Mouse (Mus musculus): Measurements from ENCODE around the gene Gm11114. TPM values are rescaled to one million over a fixed set of nuclear protein-coding genes. Genes with fewer than 3 reads are reported as not detected.
A peak's percentile ranks its signal among the peaks of the same experiment; 100 is the strongest.

Gm11114 gene
- polyA plus RNA-seq, 1 experiment: not detected

DNA sequence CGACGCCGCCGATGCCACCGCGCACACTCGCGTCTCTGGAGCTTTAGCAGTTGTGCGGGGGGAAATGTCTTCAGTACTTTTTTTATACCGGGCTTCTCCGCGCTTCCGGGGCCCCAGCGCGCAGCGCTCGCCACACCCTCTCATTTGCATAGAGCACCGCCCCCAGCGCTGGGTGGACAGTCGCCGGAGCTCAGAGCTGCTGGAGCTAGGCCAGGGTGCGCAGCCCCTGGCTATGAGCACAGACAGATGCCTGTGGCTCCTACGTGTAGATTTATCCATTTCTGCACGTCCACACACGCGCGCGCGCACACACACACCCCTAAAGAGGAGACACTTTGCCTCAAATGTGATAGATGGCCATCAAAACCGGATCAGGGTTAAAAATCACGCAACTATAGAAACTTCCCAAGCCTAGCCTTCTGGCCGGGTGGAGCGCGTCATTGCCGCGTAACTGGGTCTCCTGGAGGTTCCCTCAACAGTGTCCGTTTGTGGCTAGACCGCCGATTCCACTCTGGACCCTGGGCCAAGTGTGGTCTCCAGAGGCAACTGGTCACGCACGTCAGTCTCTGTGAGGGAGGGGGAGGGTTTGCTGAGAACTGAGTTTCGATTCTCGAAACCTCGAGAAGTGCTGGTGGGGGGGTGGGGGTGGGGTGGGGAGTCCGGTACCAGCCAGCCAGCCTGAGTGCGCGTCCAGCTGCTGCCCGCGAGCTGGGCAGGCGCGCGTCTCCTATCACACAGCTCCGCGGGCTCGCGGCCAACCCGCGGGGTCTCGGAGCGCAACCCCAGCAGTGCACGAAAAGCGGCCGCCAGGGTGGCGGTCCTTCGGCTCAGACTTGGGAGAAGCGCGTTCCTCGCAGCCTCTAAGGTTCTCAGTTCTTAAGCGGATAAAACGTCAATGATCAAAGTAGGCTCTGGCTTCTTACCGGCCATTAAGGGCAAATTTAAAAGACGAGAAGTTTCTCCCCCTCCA lies 15.0 kb downstream of the Gm11114 start, which contains the start of gene Tent5a:
Gene Tent5a, minus strand, starts transcription at position 107 of the 970 bp plus-strand sequence.
- H3K27ac ChIP-seq (ENCODE audit: insufficient read depth, low read length): no peak within 1 kb of the TSS

DNA sequence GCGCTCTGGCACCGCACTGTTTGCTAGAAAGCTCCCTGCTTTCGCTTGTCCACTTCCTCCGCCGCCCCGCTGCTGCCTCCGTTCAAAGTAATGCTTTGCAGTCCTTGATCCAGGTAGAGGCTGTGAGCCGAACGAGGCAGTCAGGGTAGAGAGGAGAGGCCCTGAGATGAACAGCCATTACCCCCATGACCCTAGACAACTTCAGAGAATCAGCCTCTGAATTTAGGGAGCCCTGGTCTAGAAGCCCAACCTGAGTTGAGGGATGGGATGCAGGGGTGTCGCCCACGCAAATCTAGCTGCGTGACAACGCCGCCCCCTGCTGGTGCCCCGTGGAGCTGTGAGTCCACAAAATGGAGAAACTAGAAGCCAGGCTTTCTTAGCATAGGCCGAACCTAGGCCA lies 15.7 kb downstream of the Gm11114 start:
- Histone ChIP-seq H3K27ac (ENCODE audit: insufficient read depth, low read length) (no peak overlapping the region), H3K4me3 (ENCODE audit: low read depth, low read length) (peak overlapping the region; percentile 85), H3K27me3 (ENCODE audit: control insufficient read depth, insufficient read depth, low read length, poor library complexity, severe bottlenecking) (peaks cover 2% of the 10 kb centered on the region; the same call in 1 of the 2 replicates), H3K9ac (ENCODE audit: low read depth, poor library complexity, severe bottlenecking) (peak overlapping the region; percentile 71; the same call in 1 of the 2 replicates), H3K4me1 (ENCODE audit: control insufficient read depth, insufficient read depth, low read length) (no peaks in the 10 kb centered on the region), H3K9me3 (replicated peaks; ENCODE audit: control insufficient read depth, insufficient read depth, low read length, poor library complexity, severe bottlenecking) (no peaks in the 10 kb centered on the region), H3K36me3 (ENCODE audit: control insufficient read depth, insufficient read depth, low read length, poor library complexity, severe bottlenecking) (no peaks in the 10 kb centered on the region)
- TF ChIP-seq CTCF (IDR thresholded peaks at IDR 0.05; ENCODE audit: low read depth, low read length): peak; percentile 84
- TF ChIP-seq POLR2A (IDR thresholded peaks at IDR 0.05; ENCODE audit: insufficient read depth, low read length): no peak

More for the DNA sequence above, 15.0 kb downstream of the Gm11114 start, which contains the start of gene Tent5a:
- Histone ChIP-seq H3K27me3 (ENCODE audit: control insufficient read depth, insufficient read depth, low read length, poor library complexity, severe bottlenecking) (peaks cover 2% of the 10 kb centered on the region; the same call in 1 of the 2 replicates), H3K4me3 (ENCODE audit: low read depth, low read length) (peak within 1 kb of the TSS; percentile 85), H3K36me3 (ENCODE audit: control insufficient read depth, insufficient read depth, low read length, poor library complexity, severe bottlenecking) (no peaks in the 10 kb centered on the region), H3K9ac (ENCODE audit: low read depth, poor library complexity, severe bottlenecking) (peak within 1 kb of the TSS; percentile 71), H3K4me1 (ENCODE audit: control insufficient read depth, insufficient read depth, low read length) (no peaks in the 10 kb centered on the region), H3K9me3 (replicated peaks; ENCODE audit: control insufficient read depth, insufficient read depth, low read length, poor library complexity, severe bottlenecking) (no peaks in the 10 kb centered on the region)
- TF ChIP-seq POLR2A (IDR thresholded peaks at IDR 0.05; ENCODE audit: insufficient read depth, low read length) (peak; percentile 20), CTCF (IDR thresholded peaks at IDR 0.05; ENCODE audit: low read depth, low read length) (no peak)

DNA sequence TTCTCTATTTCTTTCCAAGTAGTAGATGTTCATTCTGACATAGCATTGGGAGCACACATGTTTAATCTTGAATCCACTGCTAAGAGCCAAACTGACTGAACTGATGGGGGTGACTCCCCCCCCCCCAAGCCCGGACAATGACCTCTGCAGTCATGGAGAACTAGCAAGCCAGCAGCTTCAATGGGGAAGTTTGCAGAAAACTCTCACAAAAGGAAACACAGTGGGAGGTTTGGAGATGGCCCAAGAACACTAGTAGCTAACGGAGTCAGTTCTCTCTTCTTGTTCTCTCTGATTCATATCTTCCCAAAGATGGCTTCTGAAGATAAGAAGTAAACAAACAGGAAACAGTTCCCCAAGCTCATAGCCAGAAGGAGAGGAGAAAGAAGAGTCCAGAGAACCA lies 18.9 kb downstream of the Gm11114 start:
- no peak overlapping the region for H3K9ac ChIP-seq (ENCODE audit: low read depth, poor library complexity, severe bottlenecking)
- H3K9me3 ChIP-seq (replicated peaks; ENCODE audit: control insufficient read depth, insufficient read depth, low read length, poor library complexity, severe bottlenecking): no peaks in the 10 kb centered on the region
- H3K4me1 ChIP-seq (ENCODE audit: control insufficient read depth, insufficient read depth, low read length): no peaks in the 10 kb centered on the region
- no peaks in the 10 kb centered on the region for H3K36me3 ChIP-seq (ENCODE audit: control insufficient read depth, insufficient read depth, low read length, poor library complexity, severe bottlenecking)
- peaks cover 2% of the 10 kb centered on the region; the same call in 1 of the 2 replicates for H3K27me3 ChIP-seq (ENCODE audit: control insufficient read depth, insufficient read depth, low read length, poor library complexity, severe bottlenecking)
- no peak overlapping the region for H3K27ac ChIP-seq (ENCODE audit: insufficient read depth, low read length)
- TF ChIP-seq CTCF (IDR thresholded peaks at IDR 0.05; ENCODE audit: low read depth, low read length) (no peak), EP300 (IDR thresholded peaks at IDR 0.05; ENCODE audit: insufficient read depth, low read depth, low read length) (no peak)
- H3K4me3 ChIP-seq (ENCODE audit: low read depth, low read length): no peak overlapping the region

DNA sequence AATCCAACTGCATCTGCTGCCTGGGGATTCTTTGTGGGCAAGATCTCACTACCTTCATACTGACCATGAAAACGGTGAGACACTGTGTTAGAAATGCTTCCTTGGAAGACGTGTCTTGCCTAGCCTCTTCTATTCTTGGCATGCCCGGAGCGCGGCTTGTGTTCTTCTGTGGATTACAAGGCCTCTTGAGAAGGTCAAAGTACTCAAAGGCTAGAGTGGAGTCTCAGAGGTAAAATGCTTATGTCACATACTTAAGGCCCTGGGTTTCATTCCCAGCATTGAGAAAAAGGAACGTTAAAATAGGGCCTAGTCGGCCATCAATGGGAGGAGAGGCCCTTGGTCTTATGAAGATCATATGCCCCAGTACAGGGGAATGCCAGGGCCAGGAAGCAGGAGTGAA lies 23.5 kb downstream of the Gm11114 start:
- Histone ChIP-seq H3K4me1 (ENCODE audit: control insufficient read depth, insufficient read depth, low read length) (no peaks in the 10 kb centered on the region), H3K27me3 (ENCODE audit: control insufficient read depth, insufficient read depth, low read length, poor library complexity, severe bottlenecking) (no peaks in the 10 kb centered on the region), H3K9ac (ENCODE audit: low read depth, poor library complexity, severe bottlenecking) (no peak overlapping the region), H3K4me3 (ENCODE audit: low read depth, low read length) (no peak overlapping the region), H3K36me3 (ENCODE audit: control insufficient read depth, insufficient read depth, low read length, poor library complexity, severe bottlenecking) (no peaks in the 10 kb centered on the region), H3K27ac (ENCODE audit: insufficient read depth, low read length) (no peak overlapping the region), H3K9me3 (replicated peaks; ENCODE audit: control insufficient read depth, insufficient read depth, low read length, poor library complexity, severe bottlenecking) (no peaks in the 10 kb centered on the region)
- TF ChIP-seq POLR2A (IDR thresholded peaks at IDR 0.05; ENCODE audit: insufficient read depth, low read length) (no peak), CTCF (IDR thresholded peaks at IDR 0.05; ENCODE audit: low read depth, low read length) (no peak), EP300 (IDR thresholded peaks at IDR 0.05; ENCODE audit: insufficient read depth, low read depth, low read length) (no peak)

DNA sequence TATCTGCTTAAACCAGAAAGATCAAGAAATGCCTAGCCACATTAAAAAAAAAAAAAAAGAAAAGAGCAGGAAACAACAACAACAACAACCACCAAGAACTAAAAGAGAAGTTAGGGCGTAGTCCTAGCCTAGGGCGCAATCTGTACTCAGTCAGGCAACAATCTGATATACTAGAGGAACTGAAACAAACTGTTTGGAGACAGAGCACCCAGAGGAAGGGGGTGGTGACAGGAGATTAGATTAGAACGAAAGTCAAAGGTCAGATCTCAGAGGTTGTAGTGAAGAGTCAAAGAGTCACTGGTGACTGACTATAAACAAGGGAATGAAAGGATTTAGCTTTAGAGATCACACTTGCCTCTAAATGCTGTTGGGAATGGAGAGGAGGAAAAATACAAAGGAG lies 27.7 kb downstream of the Gm11114 start:
- Histone ChIP-seq H3K27me3 (ENCODE audit: control insufficient read depth, insufficient read depth, low read length, poor library complexity, severe bottlenecking) (no peaks in the 10 kb centered on the region), H3K27ac (ENCODE audit: insufficient read depth, low read length) (no peak overlapping the region), H3K9ac (ENCODE audit: low read depth, poor library complexity, severe bottlenecking) (no peak overlapping the region)

More for the DNA sequence above, 27.7 kb downstream of the Gm11114 start:
- TF ChIP-seq POLR2A (IDR thresholded peaks at IDR 0.05; ENCODE audit: insufficient read depth, low read length): no peak
- TF ChIP-seq EP300 (IDR thresholded peaks at IDR 0.05; ENCODE audit: insufficient read depth, low read depth, low read length): no peak
- no peak for TF ChIP-seq CTCF (IDR thresholded peaks at IDR 0.05; ENCODE audit: low read depth, low read length)
- no peaks in the 10 kb centered on the region for H3K4me1 ChIP-seq (ENCODE audit: control insufficient read depth, insufficient read depth, low read length)
- H3K9me3 ChIP-seq (replicated peaks; ENCODE audit: control insufficient read depth, insufficient read depth, low read length, poor library complexity, severe bottlenecking): no peaks in the 10 kb centered on the region
- H3K4me3 ChIP-seq (ENCODE audit: low read depth, low read length): no peak overlapping the region
- no peaks in the 10 kb centered on the region for H3K36me3 ChIP-seq (ENCODE audit: control insufficient read depth, insufficient read depth, low read length, poor library complexity, severe bottlenecking)
